In genomic region chr2:144265916-144266683, GRCm38 (mm10) we compare ENCODE assay signal across 13 mouse cellular contexts. TPM values are rescaled to one million over a fixed set of nuclear protein-coding genes. Genes with fewer than 3 reads are reported as not detected.
DNase-seq lines count a peak whose midpoint lies in the region; ATAC-seq and TF ChIP-seq lines count a peak whose summit lies in the region.
"Had no signal": no experiment of that assay in that cellular context is flagged by ENCODE, and none has a peak within 500 bp of the region (broad histone marks: within the 10 kb centered on the region; RNA-seq: fewer than 3 reads in every experiment).

No protein-coding gene starts in this region.

- H3K4me3 ChIP-seq in midbrain, postnatal 0 days (ENCODE audit: low read depth, low read length) = no peak overlapping the region
- H3K4me3 ChIP-seq in midbrain, embryonic 16.5 days (ENCODE audit: low read depth, low read length) = no peak overlapping the region
- H3K4me3 ChIP-seq in intestine, embryonic 15.5 days (replicated peaks) = no peak overlapping the region
- no peak overlapping the region for H3K4me3 ChIP-seq in forebrain, embryonic 16.5 days (replicated peaks; ENCODE audit: low read length)
- H3K4me3 ChIP-seq: embryonic facial prominence, embryonic 12.5 days; neural tube, embryonic 15.5 days had no signal

- H3K4me2 ChIP-seq in midbrain, postnatal 0 days (ENCODE audit: low read depth, low read length, poor library complexity, severe bottlenecking) = no peak overlapping the region
- H3K4me2 ChIP-seq in midbrain, embryonic 16.5 days (ENCODE audit: low read length) = no peak overlapping the region
- peak overlapping the region; percentile 73 for H3K4me2 ChIP-seq in intestine, embryonic 15.5 days (replicated peaks)
- H3K4me2 ChIP-seq in forebrain, embryonic 16.5 days (ENCODE audit: low read length) = no peak overlapping the region
- H3K4me2 ChIP-seq: neural tube, embryonic 15.5 days had no signal

- H3K27ac ChIP-seq in midbrain, postnatal 0 days (ENCODE audit: low read depth, low read length) = no peak overlapping the region
- no peak overlapping the region for H3K27ac ChIP-seq in midbrain, embryonic 16.5 days (ENCODE audit: low read length)
- no peak overlapping the region for H3K27ac ChIP-seq in intestine, embryonic 15.5 days
- H3K27ac ChIP-seq in forebrain, embryonic 16.5 days (ENCODE audit: low read length) = no peak overlapping the region
- H3K27ac ChIP-seq: embryonic facial prominence, embryonic 12.5 days; neural tube, embryonic 15.5 days had no signal

- intact Hi-C loops in heart, postnatal 10 days (cut with DNase I) = no loop called here

- DNase-seq in heart, adult 18-20 months = peak; percentile 40 to 73
- no peak for DNase-seq in heart, postnatal 10 days
- DNase-seq in midbrain, postnatal 0 days (ENCODE audit: low spot score) = no peak
- DNase-seq in adipocyte (ENCODE audit: low spot score) = no peak
- no peak for DNase-seq in urinary bladder, adult 18-20 months (ENCODE audit: low spot score in 2 of 2)
- DNase-seq: adrenal gland, postnatal 25 days had no signal

- H3K9me3 ChIP-seq in midbrain, postnatal 0 days (ENCODE audit: low read length) = no peaks in the 10 kb centered on the region
- H3K9me3 ChIP-seq in midbrain, embryonic 16.5 days (replicated peaks; ENCODE audit: control insufficient read depth, low read length, poor library complexity, severe bottlenecking) = no peaks in the 10 kb centered on the region
- no peaks in the 10 kb centered on the region for H3K9me3 ChIP-seq in intestine, embryonic 15.5 days
- H3K9me3 ChIP-seq in forebrain, embryonic 16.5 days (ENCODE audit: control insufficient read depth, low read length) = no peaks in the 10 kb centered on the region
- H3K9me3 ChIP-seq: embryonic facial prominence, embryonic 12.5 days; neural tube, embryonic 15.5 days had no signal

- H3K36me3 ChIP-seq in midbrain, postnatal 0 days (ENCODE audit: insufficient read depth, low read length) = no peaks in the 10 kb centered on the region
- no peaks in the 10 kb centered on the region for H3K36me3 ChIP-seq in midbrain, embryonic 16.5 days (ENCODE audit: control insufficient read depth, insufficient read depth, low read length)
- H3K36me3 ChIP-seq in intestine, embryonic 15.5 days = no peaks in the 10 kb centered on the region
- no peaks in the 10 kb centered on the region for H3K36me3 ChIP-seq in forebrain, embryonic 16.5 days (ENCODE audit: control insufficient read depth, insufficient read depth)
- H3K36me3 ChIP-seq: neural tube, embryonic 15.5 days had no signal

- 0 out of 2 replicates have a peak, but pooled peaks have one; percentile 6 for TF ChIP-seq CTCF in midbrain, postnatal 0 days (IDR thresholded peaks at IDR 0.05)

- ATAC-seq in midbrain, postnatal 0 days (ENCODE audit: low FRiP score) = no peak
- ATAC-seq in midbrain, embryonic 16.5 days = no peak
- no peak for ATAC-seq in intestine, embryonic 15.5 days
- ATAC-seq in forebrain, embryonic 16.5 days = no peak
- ATAC-seq: CD4-positive, CD25-positive, alpha-beta regulatory T cell, adult 4 months; hindbrain, embryonic 16.5 days had no signal

- peaks cover 8% of the 10 kb centered on the region; the same call in 1 of the 2 replicates for H3K4me1 ChIP-seq in midbrain, postnatal 0 days (ENCODE audit: insufficient read depth, low read length)
- peaks cover 29% of the 10 kb centered on the region for H3K4me1 ChIP-seq in midbrain, embryonic 16.5 days (ENCODE audit: control insufficient read depth, insufficient read depth, low read length)
- H3K4me1 ChIP-seq in intestine, embryonic 15.5 days (replicated peaks) = peaks cover 18% of the 10 kb centered on the region
- peaks cover 20% of the 10 kb centered on the region for H3K4me1 ChIP-seq in forebrain, embryonic 16.5 days (replicated peaks; ENCODE audit: control insufficient read depth, insufficient read depth, low read length)

- WGBS in midbrain, postnatal 0 days = 37% methylated on average over 4 of the region's 4 CpGs
- WGBS in midbrain, embryonic 16.5 days = 59% methylated on average over 4 of the region's 4 CpGs
- WGBS in intestine, embryonic 15.5 days = 35% methylated on average over 4 of the region's 4 CpGs
- WGBS in forebrain, embryonic 16.5 days = 52% methylated on average over 4 of the region's 4 CpGs

- no peaks in the 10 kb centered on the region for H3K27me3 ChIP-seq in midbrain, postnatal 0 days (ENCODE audit: insufficient read depth, low read length)
- no peaks in the 10 kb centered on the region for H3K27me3 ChIP-seq in midbrain, embryonic 16.5 days (ENCODE audit: control insufficient read depth, insufficient read depth, low read depth, low read length)
- H3K27me3 ChIP-seq in intestine, embryonic 15.5 days (replicated peaks) = no peaks in the 10 kb centered on the region
- no peaks in the 10 kb centered on the region for H3K27me3 ChIP-seq in forebrain, embryonic 16.5 days (replicated peaks; ENCODE audit: control insufficient read depth, insufficient read depth, low read length)
- H3K27me3 ChIP-seq: embryonic facial prominence, embryonic 12.5 days; neural tube, embryonic 15.5 days had no signal

- no peak overlapping the region for H3K9ac ChIP-seq in midbrain, postnatal 0 days (replicated peaks; ENCODE audit: low read length, poor library complexity, severe bottlenecking)
- H3K9ac ChIP-seq in midbrain, embryonic 16.5 days (ENCODE audit: low read depth, low read length) = no peak overlapping the region
- H3K9ac ChIP-seq in intestine, embryonic 15.5 days = no peak overlapping the region
- H3K9ac ChIP-seq in forebrain, embryonic 16.5 days (replicated peaks; ENCODE audit: low read depth, low read length) = no peak overlapping the region
- H3K9ac ChIP-seq: embryonic facial prominence, embryonic 12.5 days; neural tube, embryonic 15.5 days had no signal

RNA-seq across cellular contexts. Expression of gene Mgme1, which starts 4.4 kb away (rescaled TPM):
- 10 to 100 TPM; 16.2 to 17.9 TPM for total RNA-seq in heart, adult 18-20 months (2021)
- 10 to 100 TPM in 1 of 2 experiments, 1 to 10 TPM in 1; 9.8 to 11.5 TPM for total RNA-seq in heart, postnatal 10 days (2021)
- 4.3 and 4.4 TPM in 2 replicates for total RNA-seq in midbrain, postnatal 0 days (2014; rRNA removed)
- polyA plus RNA-seq in midbrain, postnatal 0 days (2015; fragmentation: Nextera tagmentation; extraction: Ambion mirVana) = 5.6 and 6.2 TPM in 2 replicates
- 10.2 and 11.9 TPM in 2 replicates for polyA plus RNA-seq in midbrain, embryonic 16.5 days (2015; fragmentation: Nextera tagmentation; extraction: Ambion mirVana)
- 22.7 and 23.3 TPM in 2 replicates for polyA plus RNA-seq in intestine, embryonic 15.5 days (2015; fragmentation: Nextera tagmentation; extraction: Ambion mirVana)
- 10.8 and 11.4 TPM in 2 replicates for polyA plus RNA-seq in forebrain, embryonic 16.5 days (2015; fragmentation: Nextera tagmentation; extraction: Ambion mirVana)

RNA-seq across cellular contexts. Expression of gene Snx5, which starts 4.6 kb away (rescaled TPM):
- 10 to 100 TPM; 59.7 to 65.9 TPM for total RNA-seq in heart, adult 18-20 months (2021)
- total RNA-seq in heart, postnatal 10 days (2021) = 10 to 100 TPM; 60.1 to 68.5 TPM
- total RNA-seq in midbrain, postnatal 0 days (2014; rRNA removed) = 62.3 and 69.0 TPM in 2 replicates
- polyA plus RNA-seq in midbrain, postnatal 0 days (2015; fragmentation: Nextera tagmentation; extraction: Ambion mirVana) = 57.2 and 58.0 TPM in 2 replicates
- 63.9 and 66.7 TPM in 2 replicates for polyA plus RNA-seq in midbrain, embryonic 16.5 days (2015; fragmentation: Nextera tagmentation; extraction: Ambion mirVana)
- polyA plus RNA-seq in intestine, embryonic 15.5 days (2015; fragmentation: Nextera tagmentation; extraction: Ambion mirVana) = 131 and 140 TPM in 2 replicates
- polyA plus RNA-seq in forebrain, embryonic 16.5 days (2015; fragmentation: Nextera tagmentation; extraction: Ambion mirVana) = 55.2 and 64.3 TPM in 2 replicates

Comparison
In these comparisons a context has a peak if more than half of its experiments do, and no peak if none do; other contexts are left out.
1. DNase-seq: peak in heart, adult 18-20 months (2 of 2); none in heart, postnatal 10 days (0 of 2), midbrain, postnatal 0 days (single experiment), adipocyte (single experiment) and urinary bladder, adult 18-20 months (0 of 2).